Mouse (Mus musculus): ENCODE measurements around the gene Nt5c3b. TPM values are rescaled to one million over a fixed set of nuclear protein-coding genes. Genes with fewer than 3 reads are reported as not detected.
A peak's percentile ranks its signal among the peaks of the same experiment; 100 is the strongest.

Gene Nt5c3b
- polyA plus RNA-seq, 1 experiment from 2014 or later: 118 TPM

GRCm38 (mm10) chr11:100388588-100388987 lies 53.0 kb downstream of the Nt5c3b start:
- 85% methylated on average over 6 of the region's 6 CpGs for WGBS
- H3K27ac ChIP-seq (replicated peaks): 0 out of 2 replicates have a peak overlapping the region, but pooled peaks have one; percentile 23
- ATAC-seq (ENCODE audit: low FRiP score): no peak

GRCm38 (mm10) chr11:100387589-100388375 lies 53.8 kb downstream of the Nt5c3b start:
- H3K4me2 ChIP-seq: no peak overlapping the region
- no peaks in the 10 kb centered on the region for H3K27me3 ChIP-seq (replicated peaks)
- peaks cover 41% of the 10 kb centered on the region for H3K4me1 ChIP-seq
- H3K36me3 ChIP-seq: peaks cover 29% of the 10 kb centered on the region
- no peak overlapping the region for H3K4me3 ChIP-seq (replicated peaks)
- H3K9ac ChIP-seq (replicated peaks): no peak overlapping the region
- no peak for ATAC-seq (ENCODE audit: low FRiP score)
- 34% methylated on average over 14 of the region's 14 CpGs for WGBS
- no peaks in the 10 kb centered on the region for H3K9me3 ChIP-seq (replicated peaks)
- H3K27ac ChIP-seq (replicated peaks): 0 out of 2 replicates have a peak overlapping the region, but pooled peaks have one; percentile 23

More at GRCm38 (mm10) chr11:100388588-100388987, 53.0 kb downstream of the Nt5c3b start:
- H3K4me1 ChIP-seq: peaks cover 41% of the 10 kb centered on the region
- no peaks in the 10 kb centered on the region for H3K27me3 ChIP-seq (replicated peaks)
- H3K36me3 ChIP-seq: peaks cover 21% of the 10 kb centered on the region; the same call in 1 of the 2 replicates
- H3K9me3 ChIP-seq (replicated peaks): no peaks in the 10 kb centered on the region
- H3K4me2 ChIP-seq: no peak overlapping the region
- no peak overlapping the region for H3K9ac ChIP-seq (replicated peaks)
- H3K4me3 ChIP-seq (replicated peaks): no peak overlapping the region

- H3K4me3 ChIP-seq (replicated peaks): no peak overlapping the region
- no peak for ATAC-seq (ENCODE audit: low FRiP score)
- H3K4me1 ChIP-seq: peaks cover 41% of the 10 kb centered on the region
- H3K9ac ChIP-seq (replicated peaks): no peak overlapping the region
- no peak overlapping the region for H3K27ac ChIP-seq (replicated peaks)
- H3K9me3 ChIP-seq (replicated peaks): no peaks in the 10 kb centered on the region
- peaks cover 35% of the 10 kb centered on the region for H3K36me3 ChIP-seq
- H3K4me2 ChIP-seq: no peak overlapping the region
- H3K27me3 ChIP-seq (replicated peaks): no peaks in the 10 kb centered on the region
- 90% methylated on average over 6 of the region's 6 CpGs for WGBS
Observed at GRCm38 (mm10) chr11:100387111-100387510, 54.5 kb downstream of the Nt5c3b start.

GRCm38 (mm10) chr11:100386586-100386985 lies 55.0 kb downstream of the Nt5c3b start:
- 66% methylated on average over 5 of the region's 5 CpGs for WGBS
- H3K4me1 ChIP-seq: peaks cover 41% of the 10 kb centered on the region
- H3K4me2 ChIP-seq: no peak overlapping the region
- no peak overlapping the region for H3K27ac ChIP-seq (replicated peaks)
- no peaks in the 10 kb centered on the region for H3K27me3 ChIP-seq (replicated peaks)
- no peak overlapping the region for H3K4me3 ChIP-seq (replicated peaks)
- ATAC-seq (ENCODE audit: low FRiP score): no peak
- no peak overlapping the region for H3K9ac ChIP-seq (replicated peaks)
- H3K9me3 ChIP-seq (replicated peaks): no peaks in the 10 kb centered on the region
- H3K36me3 ChIP-seq: peaks cover 40% of the 10 kb centered on the region

GRCm38 (mm10) chr11:100385016-100385415 lies 56.6 kb downstream of the Nt5c3b start:
- WGBS: 83% methylated on average over 3 of the region's 3 CpGs
- ATAC-seq (ENCODE audit: low FRiP score): no peak
- Histone ChIP-seq H3K4me2 (no peak overlapping the region), H3K4me3 (replicated peaks) (no peak overlapping the region), H3K9me3 (replicated peaks) (no peaks in the 10 kb centered on the region), H3K27me3 (replicated peaks) (no peaks in the 10 kb centered on the region), H3K9ac (replicated peaks) (no peak overlapping the region), H3K4me1 (peaks cover 27% of the 10 kb centered on the region), H3K27ac (replicated peaks) (no peak overlapping the region), H3K36me3 (peaks cover 51% of the 10 kb centered on the region)

- no peak for ATAC-seq (ENCODE audit: low FRiP score)
- peaks cover 11% of the 10 kb centered on the region for H3K4me1 ChIP-seq
- no peak overlapping the region for H3K27ac ChIP-seq (replicated peaks)
- H3K4me3 ChIP-seq (replicated peaks): no peak overlapping the region
- no peaks in the 10 kb centered on the region for H3K9me3 ChIP-seq (replicated peaks)
- 84% methylated on average over 6 of the region's 6 CpGs for WGBS
- H3K4me2 ChIP-seq: no peak overlapping the region
- no peak overlapping the region for H3K9ac ChIP-seq (replicated peaks)
- no peaks in the 10 kb centered on the region for H3K27me3 ChIP-seq (replicated peaks)
- H3K36me3 ChIP-seq: peaks cover 70% of the 10 kb centered on the region
Observed at GRCm38 (mm10) chr11:100382682-100383081, 58.9 kb downstream of the Nt5c3b start.

GRCm38 (mm10) chr11:100379311-100379710 lies 62.3 kb downstream of the Nt5c3b start:
- H3K36me3 ChIP-seq: peaks cover 78% of the 10 kb centered on the region
- ATAC-seq (ENCODE audit: low FRiP score): no peak
- H3K4me1 ChIP-seq: no peaks in the 10 kb centered on the region
- H3K9me3 ChIP-seq (replicated peaks): no peaks in the 10 kb centered on the region
- no peak overlapping the region for H3K4me3 ChIP-seq (replicated peaks)
- no peaks in the 10 kb centered on the region for H3K27me3 ChIP-seq (replicated peaks)
- WGBS: 90% methylated on average over 4 of the region's 4 CpGs
- no peak overlapping the region for H3K27ac ChIP-seq (replicated peaks)
- H3K9ac ChIP-seq (replicated peaks): no peak overlapping the region
- H3K4me2 ChIP-seq: no peak overlapping the region

GRCm38 (mm10) chr11:100378446-100378845 lies 63.2 kb downstream of the Nt5c3b start:
- no peak overlapping the region for H3K4me2 ChIP-seq
- H3K27me3 ChIP-seq (replicated peaks): no peaks in the 10 kb centered on the region
- H3K4me3 ChIP-seq (replicated peaks): no peak overlapping the region
- H3K4me1 ChIP-seq: no peaks in the 10 kb centered on the region
- no peak for ATAC-seq (ENCODE audit: low FRiP score)
- H3K36me3 ChIP-seq: peaks cover 77% of the 10 kb centered on the region
- H3K27ac ChIP-seq (replicated peaks): no peak overlapping the region
- WGBS: 93% methylated on average over 5 of the region's 5 CpGs
- H3K9ac ChIP-seq (replicated peaks): no peak overlapping the region
- H3K9me3 ChIP-seq (replicated peaks): no peaks in the 10 kb centered on the region

GRCm38 (mm10) chr11:100377989-100378388 lies 63.6 kb downstream of the Nt5c3b start:
- ATAC-seq (ENCODE audit: low FRiP score): no peak
- Histone ChIP-seq H3K4me1 (no peaks in the 10 kb centered on the region), H3K27me3 (replicated peaks) (no peaks in the 10 kb centered on the region), H3K4me2 (no peak overlapping the region), H3K36me3 (peaks cover 76% of the 10 kb centered on the region), H3K27ac (replicated peaks) (no peak overlapping the region), H3K4me3 (replicated peaks) (no peak overlapping the region), H3K9me3 (replicated peaks) (no peaks in the 10 kb centered on the region), H3K9ac (replicated peaks) (no peak overlapping the region)
- WGBS: 96% methylated on average over 14 of the region's 14 CpGs

- Histone ChIP-seq H3K27ac (replicated peaks) (no peak overlapping the region), H3K27me3 (replicated peaks) (no peaks in the 10 kb centered on the region), H3K9ac (replicated peaks) (no peak overlapping the region), H3K9me3 (replicated peaks) (no peaks in the 10 kb centered on the region), H3K4me3 (replicated peaks) (no peak overlapping the region), H3K4me2 (no peak overlapping the region), H3K4me1 (no peaks in the 10 kb centered on the region), H3K36me3 (peaks cover 66% of the 10 kb centered on the region)
- 92% methylated on average over 21 of the region's 21 CpGs for WGBS
- no peak for ATAC-seq (ENCODE audit: low FRiP score)
Observed at GRCm38 (mm10) chr11:100376746-100377389, 64.7 kb downstream of the Nt5c3b start.

- H3K36me3 ChIP-seq: peaks cover 66% of the 10 kb centered on the region
- 62% methylated on average over 4 of the region's 4 CpGs for WGBS
Observed at GRCm38 (mm10) chr11:100376005-100376404, 65.6 kb downstream of the Nt5c3b start.

GRCm38 (mm10) chr11:100375127-100375526 lies 66.5 kb downstream of the Nt5c3b start:
- Histone ChIP-seq H3K9me3 (replicated peaks) (no peaks in the 10 kb centered on the region), H3K36me3 (peaks cover 64% of the 10 kb centered on the region), H3K9ac (replicated peaks) (no peak overlapping the region), H3K27me3 (replicated peaks) (no peaks in the 10 kb centered on the region), H3K4me2 (no peak overlapping the region), H3K4me3 (replicated peaks) (no peak overlapping the region), H3K4me1 (no peaks in the 10 kb centered on the region), H3K27ac (replicated peaks) (no peak overlapping the region)
- ATAC-seq (ENCODE audit: low FRiP score): no peak
- 92% methylated on average over 9 of the region's 9 CpGs for WGBS

More at GRCm38 (mm10) chr11:100376005-100376404, 65.6 kb downstream of the Nt5c3b start:
- Histone ChIP-seq H3K27ac (replicated peaks) (no peak overlapping the region), H3K4me1 (no peaks in the 10 kb centered on the region), H3K27me3 (replicated peaks) (no peaks in the 10 kb centered on the region), H3K9me3 (replicated peaks) (no peaks in the 10 kb centered on the region), H3K4me2 (no peak overlapping the region), H3K4me3 (replicated peaks) (no peak overlapping the region), H3K9ac (replicated peaks) (no peak overlapping the region)
- ATAC-seq (ENCODE audit: low FRiP score): no peak
